Mouse (Mus musculus): ENCODE measurements at regions not wholly inside any gene's neighbourhood (a gene's known extent, or its start where the extent isn't known, plus 50 kb on each side); places are given as distances from the start of the nearest gene placed in this dataset.

GRCm38 (mm10) chr3:149157381-149157780, 167.0 kb upstream of the Adgrl2 start:
- TF ChIP-seq GATA1 (IDR thresholded peaks at IDR 0.05; ENCODE audit: borderline replicate concordance, low read length), result no peak
- no peak for TF ChIP-seq FLI1 (IDR thresholded peaks at IDR 0.05; ENCODE audit: low read length)

Data from megakaryocyte, embryonic 14.5 days (primary cell).